Mouse (Mus musculus): ENCODE measurements at regions not wholly inside any gene's neighbourhood (a gene's known extent, or its start where the extent isn't known, plus 50 kb on each side); places are given as distances from the start of the nearest gene placed in this dataset.

DNA sequence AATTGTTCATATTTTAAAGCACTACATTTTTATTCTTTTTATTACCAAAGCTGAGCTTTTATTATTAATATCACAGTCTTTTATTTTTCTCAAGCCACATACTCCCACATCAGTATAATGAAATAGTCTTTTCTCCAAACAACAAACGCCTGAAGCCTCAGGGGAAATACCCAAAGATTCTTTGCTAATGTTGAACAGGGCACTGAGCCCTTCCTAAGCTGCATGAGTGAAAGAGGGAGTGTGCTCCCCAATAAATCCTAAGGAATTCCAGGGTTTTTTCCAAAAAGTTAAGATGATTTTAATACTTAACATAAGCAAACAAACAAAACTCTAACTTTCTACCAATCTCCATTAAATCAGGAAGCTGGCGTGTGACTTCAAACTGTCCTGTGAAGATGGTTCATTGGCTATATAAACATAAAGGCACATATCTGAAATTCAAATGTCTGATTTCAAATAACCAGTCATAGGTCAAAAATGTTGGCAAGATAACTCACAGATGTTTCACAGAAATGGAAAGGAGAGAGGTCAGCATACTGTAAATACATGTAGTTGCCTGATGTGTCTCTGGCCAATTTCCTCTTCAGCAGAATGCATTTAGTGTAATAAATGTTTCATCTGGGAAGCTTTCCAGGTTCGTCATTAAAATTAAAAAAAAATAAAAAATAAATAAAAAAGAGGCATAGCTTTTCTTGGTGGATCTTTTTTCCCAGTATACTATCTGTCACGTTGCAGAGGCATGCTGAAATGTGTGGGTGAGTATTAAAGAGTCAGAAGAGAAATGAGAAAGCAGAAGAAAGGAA is 568.6 kb downstream of the Car8 start:
- no peak for DNase-seq (ENCODE audit: extremely low spot score in 1 of 2, low spot score in 1 of 2)

DNA sequence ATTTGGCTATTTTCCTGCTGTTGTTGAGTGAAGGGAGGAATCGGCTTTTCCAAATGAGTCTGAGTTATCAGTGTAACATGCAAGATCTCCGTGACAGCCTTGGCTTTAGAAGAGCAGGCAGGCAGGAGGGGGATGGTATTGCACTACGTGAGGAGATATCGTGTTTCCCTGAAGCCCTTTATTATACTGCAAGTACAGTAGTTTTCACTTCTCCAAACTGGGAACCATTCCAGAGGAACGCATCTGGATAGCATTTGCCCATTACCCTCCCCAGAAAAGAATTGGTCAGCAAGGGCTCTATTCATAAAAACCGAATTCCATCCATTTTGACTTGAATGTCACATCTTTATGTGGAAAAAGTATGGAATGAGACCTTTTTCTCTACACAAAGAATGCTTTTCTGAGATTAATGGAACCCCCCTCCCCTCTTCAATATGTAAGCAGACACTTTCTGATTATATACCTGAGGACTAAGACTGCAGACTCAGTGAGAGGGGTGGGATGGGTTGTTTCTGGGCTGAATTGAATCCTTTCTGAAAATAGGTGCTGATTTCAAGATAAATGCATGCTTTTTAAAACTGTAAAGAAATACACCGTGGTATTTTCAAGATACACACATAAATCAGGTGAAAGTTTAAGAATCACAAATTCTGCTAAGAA is 571.8 kb downstream of the Car8 start:
- DNase-seq (ENCODE audit: extremely low spot score in 1 of 2, low spot score in 1 of 2): no peak

DNA sequence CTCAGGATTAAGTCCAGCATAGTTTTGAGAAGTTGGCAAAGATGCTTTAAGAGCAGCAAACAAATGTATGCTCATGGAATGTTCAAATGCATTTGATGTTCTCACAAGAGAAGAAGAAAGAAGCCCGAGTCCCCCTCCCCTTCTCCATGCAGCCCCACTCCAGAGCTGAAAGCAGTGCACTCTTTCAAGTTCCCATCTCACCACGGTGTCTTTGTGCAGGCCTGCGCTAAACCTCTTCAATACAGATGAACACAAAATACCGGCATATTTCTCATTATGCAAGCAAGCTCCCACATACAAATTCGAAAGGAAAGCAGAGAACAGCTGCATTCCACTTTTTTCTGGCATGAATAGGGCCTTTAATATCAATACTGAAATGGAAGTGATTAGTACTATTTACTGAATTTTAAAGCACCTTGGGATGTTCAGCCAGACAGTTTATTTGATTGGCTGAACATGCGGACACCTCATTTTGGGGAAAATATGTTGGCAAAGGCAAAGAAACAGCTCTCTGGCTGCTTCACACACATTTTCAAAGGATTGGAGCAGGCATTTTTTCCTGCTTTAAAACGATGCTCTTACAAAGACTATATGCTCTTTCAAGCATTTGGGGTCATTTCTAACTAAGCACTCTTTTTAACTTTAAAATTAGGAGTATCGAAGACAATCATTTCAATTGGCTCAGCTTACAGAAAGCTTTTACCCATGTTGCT is 595.8 kb downstream of the Car8 start:
- no peak for DNase-seq (ENCODE audit: extremely low spot score in 1 of 2, low spot score in 1 of 2)

DNA sequence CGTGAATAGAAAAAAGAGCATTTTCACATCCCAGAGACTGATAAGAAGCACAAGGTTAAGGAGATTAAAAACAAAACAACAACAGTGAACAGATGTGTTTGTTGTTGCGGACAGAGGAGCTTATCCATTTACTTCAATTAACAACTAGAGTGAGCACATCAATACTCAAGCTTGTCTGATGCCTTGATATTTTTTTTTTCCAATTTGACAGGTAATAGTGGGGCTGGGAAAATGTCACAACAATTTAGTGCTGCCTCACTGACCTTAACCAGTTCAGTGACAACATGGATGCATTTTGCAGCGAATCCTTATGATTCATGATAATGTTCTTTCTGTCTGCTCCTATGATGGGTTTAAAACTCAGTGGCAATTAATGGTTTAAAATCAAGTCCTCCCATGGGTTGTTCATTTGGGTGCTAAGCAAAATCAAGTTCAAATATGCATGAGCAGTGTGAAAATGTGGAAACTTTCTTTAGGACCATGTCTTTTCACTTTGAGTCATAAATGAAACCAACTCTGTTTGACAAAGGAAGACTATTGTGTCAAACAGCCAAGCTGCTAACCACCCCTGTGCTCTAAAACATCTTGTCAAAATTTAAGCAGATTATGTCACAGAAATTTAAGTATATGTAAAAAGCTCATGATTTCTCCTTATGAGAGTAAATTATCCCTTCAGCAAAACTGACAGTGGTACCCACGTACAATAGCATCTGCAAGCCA is 641.0 kb downstream of the Car8 start:
- DNase-seq (ENCODE audit: extremely low spot score in 1 of 2, low spot score in 1 of 2): no peak

DNA sequence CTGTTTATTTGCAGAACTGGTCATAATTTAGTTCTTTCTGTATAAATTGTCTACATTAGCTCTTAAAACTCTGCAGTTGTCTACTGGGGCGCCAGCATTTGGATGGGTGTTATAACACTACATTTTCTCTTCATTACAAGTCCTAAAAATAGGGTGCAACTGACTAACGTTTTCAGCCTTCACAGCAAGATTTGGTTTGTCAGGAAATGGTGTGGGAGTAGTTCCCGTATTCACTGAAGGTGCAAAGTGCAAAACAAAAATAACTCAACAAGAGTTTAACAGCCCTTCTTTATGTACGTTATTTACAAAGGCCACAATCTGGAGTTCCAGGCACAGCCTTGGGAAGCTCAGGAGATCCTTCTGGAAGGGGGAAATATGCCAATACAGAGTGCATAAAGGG is 642.7 kb downstream of the Car8 start:
- no peak for DNase-seq (ENCODE audit: extremely low spot score in 1 of 2, low spot score in 1 of 2)

DNA sequence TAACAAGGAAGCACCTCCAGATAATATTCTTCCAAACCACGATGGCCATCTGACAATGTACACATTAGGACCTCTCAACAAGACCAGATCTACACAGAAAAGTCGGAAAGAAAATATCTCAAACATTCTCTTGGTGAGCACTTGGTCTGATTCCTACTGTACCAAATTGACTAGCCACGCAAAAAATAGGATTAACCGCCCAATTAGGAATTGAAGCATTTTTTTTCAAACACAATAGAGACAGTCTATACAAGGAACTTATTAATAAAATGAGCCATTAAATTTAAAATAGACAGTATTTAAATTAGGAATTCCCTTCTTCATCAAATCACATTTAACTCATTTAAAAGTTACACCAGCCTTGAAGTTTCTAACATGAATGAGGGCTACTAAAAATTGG is 655.0 kb downstream of the Car8 start:
- DNase-seq (ENCODE audit: extremely low spot score in 1 of 2, low spot score in 1 of 2): no peak

DNA sequence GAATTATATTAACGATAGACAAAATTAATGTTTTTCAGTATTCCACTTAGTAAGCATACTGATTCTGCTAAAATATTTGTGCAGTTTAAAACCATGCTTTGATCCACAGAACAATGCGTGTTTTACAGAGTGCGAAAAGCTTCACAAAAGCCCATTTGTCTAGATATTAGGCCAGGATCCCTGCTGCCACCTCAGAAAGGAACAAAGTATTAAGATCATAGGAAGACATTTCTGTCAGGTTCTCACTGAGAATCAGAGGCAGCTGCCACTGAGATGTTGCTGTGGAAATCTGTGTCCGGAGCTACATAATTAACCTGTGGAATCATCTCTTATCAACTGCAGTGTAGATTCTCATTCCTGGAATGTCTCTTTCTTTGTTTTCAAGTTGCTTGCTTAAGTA is 656.9 kb downstream of the Car8 start:
- no peak for DNase-seq (ENCODE audit: extremely low spot score in 1 of 2, low spot score in 1 of 2)

DNA sequence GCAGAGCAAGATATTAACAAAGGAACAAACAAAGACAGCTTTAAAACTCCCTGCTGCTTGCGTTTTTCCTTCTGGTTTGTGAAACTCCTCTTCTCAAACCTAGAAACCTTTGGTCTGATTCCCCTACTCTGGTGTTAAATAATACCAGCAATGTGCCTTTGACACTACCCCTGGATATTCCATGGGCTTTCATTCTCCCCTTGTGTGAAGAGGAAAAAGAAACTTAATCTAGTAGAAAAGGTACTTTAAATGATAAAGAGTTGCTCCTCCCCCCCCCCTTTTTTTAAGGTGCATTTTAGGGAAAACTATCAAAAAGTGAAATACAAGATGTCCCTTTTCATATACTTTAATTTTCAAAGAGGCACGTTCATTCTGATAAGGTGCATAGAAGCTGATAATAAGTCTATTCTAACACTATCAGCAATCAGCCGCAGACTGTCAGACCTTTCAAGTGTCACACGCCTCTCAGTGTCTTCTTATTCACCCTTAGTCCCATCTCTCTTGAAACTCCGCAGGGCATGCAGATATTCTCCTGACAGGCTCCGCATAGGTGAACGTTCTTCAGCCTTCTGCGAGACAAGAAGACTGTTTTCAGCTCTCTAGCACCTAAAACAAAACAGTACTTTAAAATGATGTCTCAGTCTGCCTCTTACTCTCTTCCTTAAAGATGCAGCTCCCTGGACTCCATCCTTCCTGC is 657.5 kb downstream of the Car8 start:
- no peak for DNase-seq (ENCODE audit: extremely low spot score in 1 of 2, low spot score in 1 of 2)

DNA sequence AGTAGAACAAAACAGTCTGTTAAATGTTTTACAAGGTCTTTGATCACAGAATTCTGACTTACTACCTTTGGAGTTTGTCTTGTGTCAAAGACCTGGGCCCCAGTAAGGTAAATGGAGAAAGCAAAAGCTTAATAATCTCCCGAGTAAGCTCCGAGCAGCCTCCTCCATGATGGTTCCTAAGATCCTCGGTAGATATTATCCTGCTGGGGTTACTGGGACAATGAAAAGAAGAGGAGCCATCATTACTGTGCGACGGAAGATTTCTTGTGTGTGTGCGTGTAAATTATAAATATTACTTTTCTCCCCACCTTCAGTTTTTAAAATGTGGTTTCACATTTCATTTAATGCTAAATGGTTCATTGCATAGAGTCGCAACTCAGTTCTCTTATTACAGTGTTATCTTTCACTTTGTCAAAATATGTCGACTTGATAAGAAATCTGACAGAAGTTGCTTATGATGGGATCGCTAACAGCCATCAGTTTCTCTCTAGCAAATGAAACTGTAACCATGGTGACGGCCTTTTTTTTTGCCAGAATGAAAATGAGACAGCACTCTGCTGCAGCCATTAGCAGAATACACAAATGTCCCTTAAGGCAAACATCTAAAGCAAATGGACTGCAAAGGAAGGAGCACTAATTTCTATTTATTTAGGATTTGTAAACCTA is 658.2 kb downstream of the Car8 start:
- no peak for DNase-seq (ENCODE audit: extremely low spot score in 1 of 2, low spot score in 1 of 2)

DNA sequence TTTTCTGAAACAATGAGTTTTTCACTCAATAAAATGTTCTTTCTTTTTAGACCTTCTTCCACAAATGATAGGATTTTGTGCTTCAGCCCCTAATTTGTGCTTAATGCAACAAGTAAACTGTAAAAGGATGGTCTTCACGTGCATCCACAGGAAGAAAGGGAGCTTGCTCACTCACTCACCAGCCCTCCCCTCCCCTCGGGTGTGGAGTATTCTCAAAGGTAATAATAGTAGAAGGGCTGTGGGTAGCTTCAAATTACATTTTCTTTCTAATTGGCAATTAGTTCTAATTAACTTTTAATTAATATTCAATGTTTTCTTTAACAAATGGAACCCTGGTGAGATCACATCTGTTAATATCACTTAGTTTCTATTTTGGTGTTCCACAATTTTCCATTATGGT is 664.8 kb downstream of the Car8 start:
- DNase-seq (ENCODE audit: extremely low spot score in 1 of 2, low spot score in 1 of 2): no peak

DNA sequence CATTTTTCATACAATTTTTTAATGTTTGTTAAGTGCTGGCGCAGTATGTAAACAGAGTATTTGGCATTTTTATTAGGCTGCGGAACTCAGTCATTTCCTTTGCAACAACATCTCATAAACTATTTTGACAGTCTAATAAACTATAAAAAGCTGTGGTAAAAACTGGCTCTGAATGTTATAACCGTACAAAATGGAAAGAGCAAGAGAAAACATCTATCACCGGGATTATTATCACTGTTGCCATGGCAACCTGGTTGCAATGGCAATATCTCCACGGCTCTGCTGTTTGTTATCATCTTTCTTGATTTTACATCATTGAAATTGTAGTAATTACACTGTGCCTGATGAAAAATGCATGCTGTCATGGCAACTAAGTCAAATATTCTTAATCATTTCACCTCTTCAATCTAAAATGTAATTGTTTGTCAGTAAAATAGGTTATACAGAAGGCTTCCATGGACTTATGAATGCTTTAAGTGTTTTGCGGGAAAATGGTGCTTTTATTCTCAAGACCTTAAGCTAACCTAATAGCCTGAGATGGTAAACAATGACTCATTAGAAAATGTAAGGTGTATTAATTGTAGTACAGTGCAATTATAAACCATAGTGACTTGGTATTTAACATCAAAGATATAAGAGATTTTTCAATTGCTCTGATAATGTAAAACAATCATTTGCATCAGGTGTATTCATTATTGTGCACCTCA is 671.0 kb downstream of the Car8 start:
- peak in 1 of 2 experiments; percentile 13 for DNase-seq (ENCODE audit: extremely low spot score in 1 of 2, low spot score in 1 of 2)

DNA sequence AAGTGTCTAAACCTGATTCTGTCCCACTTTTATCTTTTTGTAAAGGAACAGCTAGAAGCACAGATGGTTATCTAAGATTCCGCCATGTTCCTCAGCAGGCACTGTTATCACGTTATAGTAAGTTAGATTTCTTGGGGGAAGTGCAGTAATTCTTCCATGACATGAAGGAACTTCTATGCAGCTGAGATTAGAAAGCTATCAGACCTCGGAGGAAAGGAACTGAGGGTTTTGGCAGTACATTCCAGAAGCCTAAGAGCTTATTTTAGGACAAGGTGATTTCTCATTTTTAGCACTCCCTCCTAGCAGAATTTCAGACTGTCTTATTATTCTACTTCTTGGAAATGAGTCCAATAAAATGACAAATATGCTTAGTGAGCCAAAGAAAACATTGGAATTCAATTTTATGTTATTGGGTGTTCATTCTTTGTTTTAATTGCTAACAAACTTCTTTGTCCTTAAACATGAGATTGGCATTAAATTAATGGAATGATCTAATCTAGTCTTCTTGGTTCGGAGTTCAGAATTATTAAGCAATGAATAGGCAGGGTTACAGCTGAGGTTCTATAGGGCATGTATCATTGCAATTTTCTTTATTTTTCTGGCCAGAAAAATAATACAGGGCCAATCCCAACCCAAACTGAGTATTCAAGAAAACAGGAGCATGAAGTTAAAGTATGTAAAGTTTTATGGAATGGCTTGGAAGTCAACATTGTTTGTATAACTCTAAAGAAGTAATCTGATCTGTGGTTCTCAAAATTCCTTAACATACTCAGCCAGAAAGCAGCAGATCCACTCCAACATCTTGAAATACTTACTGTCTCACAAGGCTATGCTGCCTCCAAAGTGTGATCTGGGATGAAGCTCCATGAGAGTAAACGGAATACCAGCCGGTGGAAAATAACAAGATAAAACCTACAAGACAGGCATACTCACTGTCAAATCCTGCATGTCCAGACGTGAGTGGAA is 678.7 kb downstream of the Car8 start:
- no peak for DNase-seq (ENCODE audit: extremely low spot score in 1 of 2, low spot score in 1 of 2)

DNA sequence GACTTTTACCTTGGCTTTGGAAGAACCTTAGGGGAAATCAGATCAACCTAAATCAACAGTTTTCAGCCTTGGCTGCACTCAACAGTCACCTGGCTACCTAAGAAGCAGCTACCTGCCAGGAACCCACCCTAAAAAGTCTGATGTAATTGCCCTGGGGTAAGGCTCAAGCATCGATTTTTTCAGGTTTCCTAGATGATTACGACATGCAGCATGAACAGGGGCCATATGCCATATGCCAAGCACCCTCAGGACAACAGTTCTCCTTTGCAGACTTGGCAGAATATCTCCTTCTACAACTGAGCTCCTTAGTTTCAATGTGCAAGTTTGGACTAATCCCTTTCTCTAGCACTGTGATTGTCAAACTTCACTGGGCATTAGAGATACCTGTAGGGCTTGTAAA is 680.1 kb downstream of the Car8 start:
- no peak for DNase-seq (ENCODE audit: extremely low spot score in 1 of 2, low spot score in 1 of 2)

DNA sequence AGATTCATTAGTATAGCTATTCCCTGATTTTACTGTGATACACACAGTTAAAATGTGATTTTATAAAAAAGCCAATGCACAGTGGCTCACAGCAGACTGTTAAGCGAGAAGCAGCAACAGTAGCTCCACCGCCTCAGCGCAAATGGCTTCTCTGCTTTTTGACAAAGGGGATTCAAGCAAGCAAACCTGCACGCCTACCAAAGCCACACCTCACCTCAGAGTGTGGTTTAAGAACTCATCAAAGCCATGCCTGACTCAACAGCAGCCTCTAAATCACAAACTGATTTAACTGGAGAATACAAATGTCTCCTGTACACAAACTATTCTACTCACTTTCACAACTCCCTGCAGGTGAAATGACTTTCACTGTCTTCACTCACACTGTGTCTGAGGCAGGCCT is 704.5 kb downstream of the Car8 start:
- DNase-seq (ENCODE audit: extremely low spot score in 1 of 2, low spot score in 1 of 2): no peak

DNA sequence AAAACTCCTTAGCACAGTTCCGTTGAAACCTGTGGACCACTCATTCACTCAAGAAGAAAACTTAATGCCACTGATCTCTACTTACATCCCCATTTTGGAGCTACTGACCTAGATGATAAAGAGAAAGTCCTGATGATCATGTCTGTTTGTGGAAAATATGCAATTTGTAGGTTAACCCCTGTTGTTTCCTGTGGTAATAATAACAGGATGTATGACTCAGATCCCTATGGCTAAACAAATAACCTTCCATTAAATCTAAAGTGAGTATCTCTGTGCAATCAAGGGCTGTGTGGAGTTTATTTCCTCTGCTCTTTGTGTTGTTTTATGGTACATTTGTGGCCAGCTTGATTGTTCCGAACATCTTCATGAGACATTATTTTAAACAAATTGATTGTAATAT is 711.1 kb downstream of the Car8 start:
- no peak for DNase-seq (ENCODE audit: extremely low spot score in 1 of 2, low spot score in 1 of 2)

DNA sequence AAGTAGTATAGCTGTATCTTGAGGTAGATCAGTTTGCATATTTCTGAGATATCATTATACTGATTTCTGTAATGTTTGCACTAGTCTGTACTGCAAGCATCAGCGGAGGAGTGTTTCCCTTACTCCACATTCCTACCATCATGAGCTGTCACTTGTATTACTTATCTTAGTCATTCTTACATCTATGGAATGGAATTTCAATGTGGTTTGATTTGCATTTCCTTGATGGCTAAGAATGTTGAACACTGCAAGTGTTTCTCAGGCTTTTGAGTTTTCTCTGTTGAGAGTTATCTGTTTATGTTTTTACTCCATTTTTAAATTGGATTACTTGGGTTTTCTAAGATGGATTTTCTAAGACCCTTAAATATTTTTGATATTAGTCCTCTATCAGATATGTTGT is 725.8 kb downstream of the Car8 start:
- no peak for DNase-seq (ENCODE audit: extremely low spot score in 1 of 2, low spot score in 1 of 2)

DNA sequence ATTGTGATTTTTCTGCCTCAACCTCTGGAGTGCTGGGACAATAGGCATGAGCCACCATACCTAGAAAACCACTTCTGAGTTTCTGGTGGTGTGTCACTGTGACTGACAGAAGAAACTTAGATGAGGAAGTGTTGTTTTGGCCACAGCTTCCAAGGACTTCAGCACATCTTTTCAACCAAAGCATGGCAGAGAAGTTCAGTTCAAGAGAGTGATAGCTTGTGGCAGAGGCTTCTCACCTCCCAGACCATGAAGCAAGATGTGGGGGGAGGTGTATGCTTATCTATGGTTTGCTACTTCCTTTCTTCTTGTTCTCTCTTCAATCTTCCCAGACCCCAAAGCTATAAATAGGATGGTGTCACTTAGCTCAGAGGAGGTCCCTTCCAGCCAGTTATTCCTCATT is 753.3 kb downstream of the Car8 start:
- no peak for DNase-seq (ENCODE audit: extremely low spot score in 1 of 2, low spot score in 1 of 2)

DNA sequence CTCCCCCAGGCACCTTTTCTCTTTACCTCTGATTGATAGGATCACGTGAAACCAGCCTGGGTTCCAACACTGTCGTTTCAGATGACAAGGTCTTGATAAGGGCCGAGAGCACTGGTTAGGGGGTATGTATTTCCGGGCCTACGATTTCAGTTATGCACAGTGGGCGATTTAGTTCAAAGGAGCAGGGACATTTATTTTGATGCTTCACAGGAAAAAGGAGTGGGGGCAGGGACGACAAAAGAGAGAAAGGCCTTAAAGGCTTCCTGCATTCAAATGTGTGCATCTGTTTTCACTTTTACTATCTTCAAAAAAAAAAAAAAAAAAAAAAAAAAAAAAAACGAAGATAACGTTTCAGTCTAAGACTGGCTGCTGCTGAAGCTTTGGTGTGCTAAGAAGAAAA is 783.7 kb downstream of the Car8 start:
- no peak for DNase-seq (ENCODE audit: extremely low spot score in 1 of 2, low spot score in 1 of 2)

Measured in layer of hippocampus, postnatal 25 days (tissue).